Mouse (Mus musculus) layer of hippocampus, adult 2 months (tissue): ENCODE data around the gene Gsdmc4. TPM values are rescaled to one million over a fixed set of nuclear protein-coding genes. Genes with fewer than 3 reads are reported as not detected.
"Not testable (repeated sequence)": the region's sequence is repeated elsewhere in the genome, so short reads cannot be mapped to it uniquely, and the experiment has no call there.

Experiments
- DNase-seq, 2 experiments: peaks; one replicate each; pipeline ENCODE4 v3.0.0; 2022; ENCODE audit warnings: low spot score in 2 of 2
- H3K27ac ChIP-seq: fragments of 200-600 bp; 2 replicates; pipeline ENCODE4 v1.8.1; 2022
- H3K4me3 ChIP-seq: fragments of 200-600 bp; 2 replicates; pipeline ENCODE4 v1.8.1; 2022; ENCODE audit warnings: mild to moderate bottlenecking
- CTCF ChIP-seq: fragments of 200-600 bp; conservative IDR thresholded peaks from 2 replicates; pipeline ENCODE4 v1.8.1; 2022; ENCODE audit warnings: antibody characterized with exemption, mild to moderate bottlenecking, moderate library complexity
- long read RNA-seq, 2 experiments: library from polyadenylated mRNA; stranded (forward); transcript quantifications; one replicate each; pipeline ENCODE4 v2.0.0; 2021; ENCODE audit warnings: borderline mapping rate in 2 of 2
- total RNA-seq, 2 experiments: library from RNA; stranded (reverse); gene quantifications; 2 replicates each; pipeline ENCODE4 v1.2.3; 2021

Gene Gsdmc4
- total RNA-seq: not detected
- long read RNA-seq, experiment 1: 0 reads
- long read RNA-seq, experiment 2: 0 reads

DNA sequence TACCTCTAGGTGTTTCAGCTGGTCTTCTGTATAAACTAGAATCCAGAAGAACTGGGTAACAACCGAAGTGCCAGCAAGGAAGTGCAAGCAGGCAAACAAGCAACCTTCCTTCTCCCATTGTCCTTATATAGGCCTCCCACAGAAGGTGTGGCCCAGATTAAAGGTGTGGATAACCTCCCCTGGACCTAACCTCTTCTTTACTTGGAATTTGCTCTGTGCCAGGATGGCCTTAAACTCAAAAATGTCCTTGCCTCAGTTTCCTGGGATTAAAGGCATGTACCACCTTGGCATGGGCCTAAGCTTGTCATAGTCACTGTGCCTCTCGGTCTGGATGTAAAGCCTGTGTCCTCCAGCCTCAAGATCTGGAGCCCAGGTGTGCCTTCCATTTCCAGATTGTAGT, at the start of gene Gsdmc4:
Gsdmc4 (minus strand) TSS at position 101 of the 400 bp plus-strand sequence.
- not testable (repeated sequence) for H3K27ac ChIP-seq, DNase-seq, H3K4me3 ChIP-seq

DNA sequence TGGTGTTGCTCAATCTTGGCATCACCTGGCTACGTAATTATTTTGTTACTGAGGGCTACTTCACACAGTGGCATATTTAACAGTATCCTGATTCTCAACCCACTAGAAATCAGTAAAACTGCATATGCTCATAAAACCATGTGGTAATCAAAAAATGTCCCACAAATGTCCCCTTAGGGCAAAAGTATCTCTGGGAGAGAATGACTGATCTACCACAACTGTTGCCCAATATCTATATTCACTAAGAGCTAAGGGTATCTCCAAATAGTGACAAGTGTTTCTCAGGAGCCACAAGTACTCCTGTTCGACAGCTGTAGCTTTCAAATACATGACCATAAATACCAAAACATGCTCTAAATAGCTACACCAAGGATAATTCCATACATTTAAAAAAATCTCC, 48.4 kb upstream of the Gsdmc4 start:
- no peak for DNase-seq
- no peak for TF ChIP-seq CTCF
- no peak overlapping the region for H3K4me3 ChIP-seq
- H3K27ac ChIP-seq: no peak overlapping the region

DNA sequence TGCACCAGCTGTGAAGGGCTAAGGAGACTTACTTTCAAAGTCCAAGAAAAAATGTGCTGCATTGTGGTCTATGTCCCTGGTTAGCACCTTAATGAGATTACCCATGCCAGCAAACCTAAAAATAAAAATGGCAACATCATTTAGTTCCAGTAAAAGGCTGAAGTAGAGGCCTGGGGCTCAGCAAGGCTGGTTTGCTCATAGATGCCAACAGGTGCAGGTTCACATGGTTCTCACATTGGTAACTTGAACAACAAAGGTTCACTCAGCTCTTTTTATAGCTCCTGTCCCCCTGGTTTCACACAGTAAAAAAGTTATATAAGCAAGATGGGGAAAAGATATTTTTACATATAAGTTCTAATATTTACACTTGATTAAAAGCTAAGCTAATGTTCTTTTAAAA, 45.5 kb upstream of the Gsdmc4 start:
- Histone ChIP-seq H3K4me3 (no peak overlapping the region), H3K27ac (no peak overlapping the region)
- no peak for DNase-seq
- TF ChIP-seq CTCF: no peak

DNA sequence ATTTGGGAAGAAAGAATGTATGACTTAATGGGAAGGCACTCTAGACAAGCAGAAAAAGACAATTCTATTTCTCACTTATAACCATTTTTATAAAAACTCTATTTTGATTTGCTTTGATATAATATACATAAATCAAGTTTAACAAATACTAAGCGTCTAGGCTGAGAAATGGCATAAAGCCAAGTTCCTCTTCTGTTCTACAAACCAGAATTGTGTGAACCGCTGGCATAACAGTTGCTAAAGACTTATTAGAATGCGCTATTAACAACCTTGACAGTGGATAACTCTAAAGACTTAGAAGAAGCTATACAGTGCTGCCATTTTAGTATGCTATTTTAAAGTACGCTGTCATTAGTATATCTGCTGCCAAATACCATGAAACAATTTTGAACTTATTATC, 41.2 kb upstream of the Gsdmc4 start:
- Histone ChIP-seq H3K27ac (no peak overlapping the region), H3K4me3 (no peak overlapping the region)
- TF ChIP-seq CTCF: no peak
- DNase-seq: no peak

DNA sequence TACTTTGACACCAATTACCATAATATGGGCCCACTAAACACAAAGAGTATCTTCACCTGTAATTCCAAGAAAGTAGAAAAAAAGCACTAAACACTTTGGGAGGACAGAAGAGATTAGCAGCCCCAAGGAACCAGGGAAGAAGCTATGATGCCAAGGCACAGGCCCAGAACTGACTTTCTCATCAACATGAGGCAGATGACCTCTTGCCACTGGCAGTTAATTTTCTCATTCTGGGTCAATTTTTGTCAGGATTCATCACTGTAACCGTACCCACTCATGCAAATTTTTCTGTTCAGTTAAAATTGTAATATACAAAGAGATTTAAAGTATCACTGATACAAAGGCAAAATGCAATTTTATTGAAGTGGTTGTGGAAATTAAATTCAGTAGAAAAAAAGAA, 29.1 kb upstream of the Gsdmc4 start:
- Histone ChIP-seq H3K27ac (no peak overlapping the region), H3K4me3 (no peak overlapping the region)
- no peak for DNase-seq
- no peak for TF ChIP-seq CTCF

DNA sequence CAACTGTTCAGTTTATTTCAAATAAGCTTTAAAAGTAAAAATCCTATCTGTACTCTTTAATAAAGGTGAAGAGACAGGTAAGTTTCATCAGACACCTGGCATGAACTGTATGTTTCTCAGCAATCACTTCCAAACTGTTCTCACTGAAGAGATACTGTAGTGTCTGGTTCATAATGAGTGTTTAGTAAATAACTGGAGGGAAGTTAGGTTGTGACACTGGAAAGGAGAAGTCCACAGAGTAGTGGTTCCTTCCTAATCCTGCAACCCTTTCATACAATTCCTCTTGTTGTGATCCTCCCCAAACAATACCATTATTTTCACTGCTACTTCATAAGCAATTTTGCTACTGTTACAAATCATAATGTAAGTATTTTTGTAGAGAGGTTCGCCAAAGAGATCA, 20.6 kb upstream of the Gsdmc4 start:
- no peak for DNase-seq
- no peak for TF ChIP-seq CTCF
- no peak overlapping the region for H3K4me3 ChIP-seq
- no peak overlapping the region for H3K27ac ChIP-seq

DNA sequence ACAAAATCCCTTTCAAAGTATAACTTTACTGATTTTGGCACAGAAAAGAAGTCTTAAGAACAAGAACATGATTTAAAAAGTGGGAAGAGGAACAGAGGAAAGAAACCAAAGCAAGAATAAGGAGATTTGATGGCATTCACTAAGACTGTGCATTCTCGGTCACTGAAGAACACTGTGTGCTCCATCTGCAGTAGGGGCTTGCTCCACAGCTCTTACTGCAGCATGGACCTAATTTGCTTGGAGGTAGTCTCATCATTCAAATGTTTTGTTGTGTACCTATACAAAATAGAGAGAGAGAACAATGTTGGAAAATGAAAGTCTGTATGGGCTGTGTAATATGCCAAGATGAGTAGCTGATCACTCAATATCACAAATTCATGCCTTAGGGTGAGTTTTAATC, 19.3 kb upstream of the Gsdmc4 start:
- Histone ChIP-seq H3K27ac (no peak overlapping the region), H3K4me3 (no peak overlapping the region)
- no peak for DNase-seq
- no peak for TF ChIP-seq CTCF

DNA sequence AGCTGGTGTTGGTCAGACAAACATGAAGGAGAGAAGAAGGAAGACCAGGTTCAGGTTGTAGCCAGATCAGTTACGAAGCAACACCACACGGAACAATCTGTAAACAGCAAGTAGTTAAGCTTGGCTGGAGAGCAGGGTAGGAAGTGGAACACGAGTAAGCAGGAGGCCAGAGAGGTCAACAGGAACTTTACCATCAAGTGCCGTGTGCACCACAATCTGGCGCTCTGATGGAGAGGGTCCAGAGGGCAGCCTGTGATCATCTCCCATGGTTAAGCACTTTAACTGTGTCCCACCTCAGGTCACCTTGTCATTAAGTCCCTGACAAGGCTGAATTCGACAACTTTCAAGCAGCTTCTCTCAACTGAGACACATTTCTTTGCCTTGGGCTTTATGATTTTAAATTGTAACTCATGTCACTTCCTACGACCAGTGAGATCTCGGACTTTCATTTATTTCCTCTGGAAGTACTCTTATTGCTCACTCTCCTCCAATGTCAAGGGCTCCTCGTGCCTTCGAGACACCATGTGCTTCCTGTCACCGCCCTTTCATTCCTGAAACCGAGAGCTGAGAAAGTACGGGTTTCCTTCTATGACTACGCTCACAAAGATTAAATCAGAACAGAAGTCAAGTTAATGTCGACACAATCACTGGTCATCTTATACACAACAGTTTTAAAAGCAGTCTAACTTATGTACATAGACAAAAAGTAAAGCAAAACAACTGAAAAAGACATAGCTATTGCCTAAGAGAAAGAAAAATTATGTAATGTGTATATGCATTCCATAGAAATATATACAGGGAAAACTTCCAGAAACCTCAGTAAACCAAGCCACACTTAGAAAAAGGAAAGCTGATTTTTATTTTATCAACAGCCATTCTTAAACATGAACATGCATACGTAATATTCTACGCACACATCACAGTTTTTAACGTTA, 18.3 kb upstream of the Gsdmc4 start:
- H3K4me3 ChIP-seq: no peak overlapping the region
- TF ChIP-seq CTCF: no peak
- DNase-seq: no peak
- no peak overlapping the region for H3K27ac ChIP-seq

DNA sequence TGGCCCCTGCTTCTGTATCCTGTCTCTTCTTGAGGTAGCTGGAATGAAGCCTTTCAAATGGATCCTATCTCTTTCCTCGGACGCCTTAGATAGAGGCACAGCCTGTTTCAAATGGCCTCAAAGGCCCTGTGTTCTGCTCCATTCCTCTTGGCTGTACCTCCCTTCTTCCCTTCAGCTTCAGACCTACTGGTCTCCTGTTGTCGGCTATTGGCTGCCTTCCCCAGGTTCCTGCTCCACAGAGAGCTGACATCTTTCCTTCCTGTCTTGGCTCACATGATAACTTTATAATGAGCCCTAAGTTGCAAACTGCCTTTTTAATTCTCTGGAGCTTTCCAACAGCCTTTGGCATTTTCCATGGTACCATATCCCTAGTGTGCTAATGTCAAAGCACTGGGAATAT, 14.1 kb upstream of the Gsdmc4 start:
- TF ChIP-seq CTCF: no peak
- no peak overlapping the region for H3K4me3 ChIP-seq
- no peak for DNase-seq

DNA sequence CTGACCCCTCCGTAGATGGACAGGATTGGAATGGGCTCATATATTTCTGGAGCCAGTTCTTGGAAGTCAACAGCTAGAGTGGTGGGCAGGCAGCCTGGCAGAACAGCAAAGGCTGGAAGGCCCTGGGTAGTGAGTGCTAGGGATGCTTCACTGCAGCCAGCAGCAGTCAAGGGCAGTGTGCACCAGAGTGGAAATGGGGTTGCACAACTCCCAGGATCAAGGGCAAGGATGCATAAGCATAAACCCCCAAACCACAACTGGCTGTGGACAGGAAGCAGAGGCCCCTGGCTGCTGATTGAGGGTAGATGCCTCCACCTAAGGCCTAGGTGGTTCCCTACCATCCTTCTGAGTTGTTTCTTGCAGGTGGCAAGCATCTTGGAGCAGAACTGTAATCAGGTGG, 12.4 kb upstream of the Gsdmc4 start:
- DNase-seq: no peak
- no peak for TF ChIP-seq CTCF
- no peak overlapping the region for H3K4me3 ChIP-seq
- no peak overlapping the region for H3K27ac ChIP-seq

More for the DNA sequence above, 14.1 kb upstream of the Gsdmc4 start:
- H3K27ac ChIP-seq: no peak overlapping the region

DNA sequence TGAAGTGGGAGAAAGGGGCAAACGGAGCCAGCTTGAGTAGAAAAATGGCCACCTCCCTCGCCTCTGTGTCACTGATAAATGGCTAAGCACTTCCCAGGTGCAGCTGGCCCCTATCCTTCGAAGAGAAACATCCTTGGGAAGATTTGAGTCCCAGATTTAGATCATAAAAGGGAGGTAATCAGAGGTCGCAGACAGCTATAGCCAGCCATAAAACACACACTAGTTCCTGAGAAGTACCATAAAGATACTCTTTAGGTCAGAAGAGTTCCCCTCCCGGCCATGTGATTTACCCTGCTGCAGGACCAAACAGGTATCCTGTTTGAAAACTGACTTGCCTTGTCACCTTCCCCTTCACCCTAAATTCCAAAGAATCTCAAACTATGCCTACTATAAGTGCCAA, 9.5 kb upstream of the Gsdmc4 start:
- H3K4me3 ChIP-seq, H3K27ac ChIP-seq, DNase-seq: not testable (repeated sequence)

DNA sequence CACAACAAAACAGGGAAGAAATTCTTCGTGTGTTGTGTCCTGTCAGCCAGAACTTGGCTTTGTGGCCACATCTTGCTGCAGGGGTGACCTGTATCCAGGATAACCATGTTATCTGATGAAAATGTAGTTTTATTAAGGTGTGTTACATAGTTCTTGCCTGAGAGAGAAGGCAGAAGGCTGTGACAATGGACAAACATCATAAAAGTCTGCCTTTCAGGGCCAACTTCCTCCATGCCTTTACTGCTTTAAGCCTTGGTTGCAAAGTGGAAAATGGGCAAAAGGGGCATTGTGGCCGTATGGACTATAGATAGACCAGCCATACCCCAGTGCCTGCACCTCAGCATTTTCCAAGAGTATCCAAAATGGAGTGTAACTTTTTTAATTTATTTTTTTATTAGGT, 7.6 kb upstream of the Gsdmc4 start:
- H3K27ac ChIP-seq, H3K4me3 ChIP-seq, DNase-seq: not testable (repeated sequence)

DNA sequence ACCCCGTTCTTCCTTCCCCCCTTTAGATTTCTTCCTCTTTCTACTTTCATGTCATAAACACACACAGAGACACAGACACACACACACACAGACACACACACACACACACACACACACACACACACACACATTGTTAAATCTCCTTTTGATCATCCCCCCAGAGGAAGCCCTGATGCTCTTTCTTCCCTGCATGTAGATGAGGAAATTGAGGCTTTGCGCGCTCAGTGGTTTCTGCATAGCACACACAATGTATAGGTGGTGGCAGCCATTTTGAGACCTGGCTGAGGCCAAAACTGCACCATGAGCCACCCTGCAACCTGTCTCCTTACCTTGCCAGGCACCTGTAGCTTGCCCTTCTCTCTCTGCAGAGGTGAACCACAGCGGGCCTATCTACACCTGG, 4.5 kb upstream of the Gsdmc4 start:
- DNase-seq, H3K27ac ChIP-seq, H3K4me3 ChIP-seq: not testable (repeated sequence)

DNA sequence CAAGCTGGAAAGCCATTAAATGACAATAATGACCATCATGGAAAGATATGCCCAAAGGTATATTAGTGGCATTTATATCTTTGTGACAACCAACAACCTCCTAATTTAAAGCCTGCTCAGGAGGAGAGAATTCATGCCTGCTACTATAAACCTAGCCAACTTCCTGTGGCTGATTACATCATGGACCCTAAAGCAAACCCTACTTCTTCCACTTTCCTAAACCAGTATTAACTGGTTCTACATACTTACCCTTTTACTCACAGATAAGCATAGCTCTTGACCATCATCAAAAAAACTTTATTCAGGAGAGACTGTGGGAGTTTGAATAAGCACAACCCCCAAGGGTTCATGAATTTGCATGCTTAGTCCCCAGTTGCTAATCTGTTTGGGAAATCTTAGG, 2.2 kb downstream of the Gsdmc4 start:
- H3K27ac ChIP-seq, H3K4me3 ChIP-seq, DNase-seq: not testable (repeated sequence)
